Mouse (Mus musculus) hindlimb bud, embryonic 11.5 days (tissue): ENCODE measurements around the gene Svs5.

ENCODE experiments used
- DNase-seq: peaks from one replicate; pipeline ENCODE4 v3.0.0-alpha.2; 2012; ENCODE audit warnings: low read depth, low spot score; ENCODE audit errors: extremely low spot score

The Svs5 gene

GRCm38 (mm10) chr2:164377478-164378426 is 45.2 kb downstream of the Svs5 start:
- DNase-seq: no peak

- no peak for DNase-seq
Observed at GRCm38 (mm10) chr2:164381726-164382125, 49.2 kb downstream of the Svs5 start.

- no peak for DNase-seq
Observed at GRCm38 (mm10) chr2:164382971-164383370, 50.4 kb downstream of the Svs5 start.
